Mouse (Mus musculus): ENCODE measurements around the gene Rbm25. TPM values are rescaled to one million over a fixed set of nuclear protein-coding genes. Genes with fewer than 3 reads are reported as not detected.

Rbm25 gene
- polyA plus RNA-seq, 1 experiment from 2014 or later = 305 TPM

Other genes with a start within 250 kb of the Rbm25 start
- 4.2 and 5.0 TPM in 2 replicates for gene Dpf3, start 143.5 kb upstream of the Rbm25 start, polyA plus RNA-seq (2016; fragmentation: Nextera tagmentation; extraction: Ambion mirVana)
- 33.4 and 35.8 TPM in 2 replicates for gene Dcaf4, start 110.8 kb upstream of the Rbm25 start, polyA plus RNA-seq (2016; fragmentation: Nextera tagmentation; extraction: Ambion mirVana)
- 27.0 and 31.6 TPM in 2 replicates for gene Zfyve1, start 34.0 kb upstream of the Rbm25 start, polyA plus RNA-seq (2016; fragmentation: Nextera tagmentation; extraction: Ambion mirVana)
- 59.5 and 64.2 TPM in 2 replicates for gene Psen1, start 56.9 kb downstream of the Rbm25 start, polyA plus RNA-seq (2016; fragmentation: Nextera tagmentation; extraction: Ambion mirVana)
- gene Papln, start 132.4 kb downstream of the Rbm25 start, polyA plus RNA-seq (2016; fragmentation: Nextera tagmentation; extraction: Ambion mirVana) = 0.51 and 0.69 TPM in 2 replicates

All from embryonic facial prominence, embryonic 12.5 days (tissue).